Mouse (Mus musculus): Measurements from ENCODE around the gene Slc6a12. TPM values are rescaled to one million over a fixed set of nuclear protein-coding genes. Genes with fewer than 3 reads are reported as not detected.
"Not testable (repeated sequence)": the region's sequence is repeated elsewhere in the genome, so short reads cannot be mapped to it uniquely, and the experiment has no call there.

Gene Slc6a12
- total and polyA plus RNA-seq, 3 experiments, result 0.23 TPM; not detected in 2

- 37% methylated on average over 2 of the region's 2 CpGs for WGBS
- DNase-seq, result no peak
- Histone ChIP-seq H3K27ac (no peak overlapping the region), H3K4me1 (ENCODE audit: control insufficient read depth, insufficient read depth, low read length) (no peaks in the 10 kb centered on the region), H3K36me3 (ENCODE audit: control insufficient read depth, insufficient read depth, low read length) (no peaks in the 10 kb centered on the region), H3K4me3 (no peak overlapping the region), H3K27me3 (ENCODE audit: control insufficient read depth, insufficient read depth, low read length) (no peaks in the 10 kb centered on the region), H3K9ac (ENCODE audit: low read depth, low read length) (no peak overlapping the region), H3K79me2 (replicated peaks; ENCODE audit: control insufficient read depth, insufficient read depth, low read length) (no peaks in the 10 kb centered on the region)
- TF ChIP-seq CTCF (IDR thresholded peaks at IDR 0.05), result no peak
- intact Hi-C loops (cut with DNase I), result no loop called here
Measured at GRCm38 (mm10) chr6:121352276-121352675, 9.4 kb downstream of the Slc6a12 start.

GRCm38 (mm10) chr6:121356041-121356440 is 13.2 kb downstream of the Slc6a12 start:
- intact Hi-C loops (cut with DNase I), result no loop called here
- WGBS, result 61% methylated on average over 1 of the region's 1 CpGs
- no peak overlapping the region for H3K9ac ChIP-seq (ENCODE audit: low read depth, low read length)
- H3K4me3 ChIP-seq, result no peak overlapping the region
- no peak overlapping the region for H3K27ac ChIP-seq
- peak in 1 of 2 experiments; percentile 25 for DNase-seq
- no peaks in the 10 kb centered on the region for H3K27me3 ChIP-seq (ENCODE audit: control insufficient read depth, insufficient read depth, low read length)
- H3K36me3 ChIP-seq (ENCODE audit: control insufficient read depth, insufficient read depth, low read length), result no peaks in the 10 kb centered on the region
- no peaks in the 10 kb centered on the region for H3K4me1 ChIP-seq (ENCODE audit: control insufficient read depth, insufficient read depth, low read length)
- TF ChIP-seq EP300 (IDR thresholded peaks at IDR 0.05; ENCODE audit: insufficient read depth, low read depth, low read length), result 0 out of 2 replicates have a peak, but pooled peaks have one; percentile 23
- no peak for TF ChIP-seq CTCF (IDR thresholded peaks at IDR 0.05)
- no peak for TF ChIP-seq POLR2A (IDR thresholded peaks at IDR 0.05; ENCODE audit: insufficient read depth, low read depth, low read length)
- no peaks in the 10 kb centered on the region for H3K79me2 ChIP-seq (replicated peaks; ENCODE audit: control insufficient read depth, insufficient read depth, low read length)

DNA sequence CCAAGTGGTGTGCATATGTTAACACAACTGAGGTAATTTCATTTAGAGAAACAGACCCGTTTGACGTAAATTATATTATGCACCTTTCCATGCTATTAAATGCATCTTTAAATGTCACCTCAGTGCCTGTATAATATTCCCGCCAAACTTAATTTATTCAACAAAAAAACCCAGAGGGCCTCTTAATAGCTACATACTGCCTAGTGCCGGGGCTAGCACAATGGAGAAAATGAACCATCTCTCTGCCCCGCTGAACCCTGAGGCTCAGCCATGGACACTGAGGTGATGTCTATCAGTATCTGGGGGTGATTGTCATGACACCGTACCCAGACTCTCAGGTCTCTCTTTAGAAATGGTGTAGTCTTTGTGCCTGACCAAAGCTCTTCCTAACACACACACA is 14.4 kb downstream of the Slc6a12 start:
- no peaks in the 10 kb centered on the region for H3K4me1 ChIP-seq (ENCODE audit: control insufficient read depth, insufficient read depth, low read length)
- intact Hi-C loops (cut with DNase I), result no loop called here
- DNase-seq, result no peak
- WGBS, result 89% methylated on average over 6 of the region's 6 CpGs
- no peak overlapping the region for H3K27ac ChIP-seq
- no peaks in the 10 kb centered on the region for H3K27me3 ChIP-seq (ENCODE audit: control insufficient read depth, insufficient read depth, low read length)
- TF ChIP-seq CTCF (IDR thresholded peaks at IDR 0.05) (no peak), POLR2A (IDR thresholded peaks at IDR 0.05; ENCODE audit: insufficient read depth, low read depth, low read length) (no peak), EP300 (IDR thresholded peaks at IDR 0.05; ENCODE audit: insufficient read depth, low read depth, low read length) (no peak)
- H3K79me2 ChIP-seq (replicated peaks; ENCODE audit: control insufficient read depth, insufficient read depth, low read length), result no peaks in the 10 kb centered on the region
- H3K9ac ChIP-seq (ENCODE audit: low read depth, low read length), result no peak overlapping the region
- no peaks in the 10 kb centered on the region for H3K36me3 ChIP-seq (ENCODE audit: control insufficient read depth, insufficient read depth, low read length)
- no peak overlapping the region for H3K4me3 ChIP-seq

- no peak for TF ChIP-seq POLR2A (IDR thresholded peaks at IDR 0.05; ENCODE audit: insufficient read depth, low read depth, low read length)
- no peak for TF ChIP-seq EP300 (IDR thresholded peaks at IDR 0.05; ENCODE audit: insufficient read depth, low read depth, low read length)
- no peak for TF ChIP-seq CTCF (IDR thresholded peaks at IDR 0.05)
- Histone ChIP-seq H3K4me3 (no peak overlapping the region), H3K9ac (ENCODE audit: low read depth, low read length) (no peak overlapping the region), H3K27ac (no peak overlapping the region), H3K79me2 (replicated peaks; ENCODE audit: control insufficient read depth, insufficient read depth, low read length) (no peaks in the 10 kb centered on the region), H3K4me1 (ENCODE audit: control insufficient read depth, insufficient read depth, low read length) (no peaks in the 10 kb centered on the region), H3K27me3 (ENCODE audit: control insufficient read depth, insufficient read depth, low read length) (peaks cover 2% of the 10 kb centered on the region; the same call in 1 of the 2 replicates), H3K36me3 (ENCODE audit: control insufficient read depth, insufficient read depth, low read length) (no peaks in the 10 kb centered on the region)
- intact Hi-C loops (cut with DNase I), result no loop called here
- no peak for DNase-seq
- 60% methylated on average over 6 of the region's 6 CpGs for WGBS
Measured at GRCm38 (mm10) chr6:121363061-121363460, 20.2 kb downstream of the Slc6a12 start.

DNA sequence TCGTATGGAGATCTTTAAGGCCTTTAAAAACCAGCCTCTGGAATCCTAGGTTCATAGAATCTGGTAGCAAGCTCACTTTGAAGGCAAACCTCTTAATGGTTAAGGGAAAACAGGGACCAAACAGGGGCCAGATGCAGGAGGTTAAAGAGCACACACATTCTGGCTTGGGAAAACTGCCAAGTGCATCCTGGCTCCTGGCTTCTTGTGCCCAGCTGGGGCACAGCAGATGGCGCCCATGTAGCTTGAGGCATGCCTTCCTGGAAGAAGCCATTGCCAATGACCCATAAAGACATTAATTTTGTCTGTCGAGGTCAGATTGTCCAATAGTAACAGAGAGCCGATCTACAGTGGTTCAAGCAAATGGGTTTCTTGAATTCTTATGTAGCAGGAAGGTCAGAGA is 21.1 kb downstream of the Slc6a12 start:
- WGBS, result 65% methylated on average over 4 of the region's 4 CpGs
- no peaks in the 10 kb centered on the region for H3K4me1 ChIP-seq (ENCODE audit: control insufficient read depth, insufficient read depth, low read length)
- no peaks in the 10 kb centered on the region for H3K79me2 ChIP-seq (replicated peaks; ENCODE audit: control insufficient read depth, insufficient read depth, low read length)
- no peaks in the 10 kb centered on the region for H3K36me3 ChIP-seq (ENCODE audit: control insufficient read depth, insufficient read depth, low read length)
- intact Hi-C loops (cut with DNase I), result no loop called here
- no peak overlapping the region for H3K4me3 ChIP-seq
- DNase-seq, result no peak
- no peak overlapping the region for H3K27ac ChIP-seq
- TF ChIP-seq CTCF (IDR thresholded peaks at IDR 0.05), result no peak
- no peak for TF ChIP-seq POLR2A (IDR thresholded peaks at IDR 0.05; ENCODE audit: insufficient read depth, low read depth, low read length)
- TF ChIP-seq EP300 (IDR thresholded peaks at IDR 0.05; ENCODE audit: insufficient read depth, low read depth, low read length), result no peak
- peaks cover 2% of the 10 kb centered on the region; the same call in 1 of the 2 replicates for H3K27me3 ChIP-seq (ENCODE audit: control insufficient read depth, insufficient read depth, low read length)
- no peak overlapping the region for H3K9ac ChIP-seq (ENCODE audit: low read depth, low read length)

- not testable (repeated sequence) for H3K27ac ChIP-seq; H3K9ac ChIP-seq (ENCODE audit: low read depth, low read length); H3K79me2 ChIP-seq (replicated peaks; ENCODE audit: control insufficient read depth, insufficient read depth, low read length); H3K4me1 ChIP-seq (ENCODE audit: control insufficient read depth, insufficient read depth, low read length); H3K36me3 ChIP-seq (ENCODE audit: control insufficient read depth, insufficient read depth, low read length); DNase-seq; H3K27me3 ChIP-seq (ENCODE audit: control insufficient read depth, insufficient read depth, low read length); H3K4me3 ChIP-seq
- intact Hi-C loops (cut with DNase I), result loop anchor here (2.0 to 5.0 kb wide), 2 partner anchors 28 to 94 kb away; no protein-coding TSS in a partner anchor
- peak; percentile 56 for TF ChIP-seq CTCF (IDR thresholded peaks at IDR 0.05)
- 11% methylated on average over 2 of the region's 2 CpGs for WGBS
Measured at GRCm38 (mm10) chr6:121366537-121366936, 23.7 kb downstream of the Slc6a12 start.

Data from heart, adult 2 months (tissue).